In the genomic region with DNA sequence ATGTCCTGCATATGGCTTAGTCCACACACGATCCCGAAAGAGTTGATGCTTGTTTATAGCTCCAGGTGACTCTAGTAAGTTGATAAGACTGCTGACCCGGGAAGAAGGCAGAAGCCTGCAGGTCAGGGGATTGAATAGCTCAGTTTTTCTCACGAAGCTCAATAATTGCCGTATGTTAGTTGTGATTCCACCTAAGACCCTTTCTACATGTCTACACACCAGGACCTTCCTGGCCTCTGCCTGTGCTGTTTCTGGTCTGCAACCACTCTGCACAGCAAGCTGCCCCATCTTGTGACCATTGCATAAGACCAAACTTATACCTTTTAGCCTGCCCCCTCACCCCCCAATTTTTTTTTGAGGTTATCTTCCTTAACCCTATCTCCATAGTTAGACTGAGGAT, we compare ENCODE assay signal across 29 mouse cellular contexts. TPM values are rescaled to one million over a fixed set of nuclear protein-coding genes. Genes with fewer than 3 reads are reported as not detected.
"Had no signal": no experiment of that assay in that cellular context is flagged by ENCODE, and none has a peak within 500 bp of the region (broad histone marks: within the 10 kb centered on the region; RNA-seq: fewer than 3 reads in every experiment).

No protein-coding gene starts in this region.

- H3K4me3 ChIP-seq: embryonic facial prominence, embryonic 10.5 days; embryonic facial prominence, embryonic 12.5 days; embryonic facial prominence, embryonic 13.5 days; embryonic facial prominence, embryonic 15.5 days; erythroblast, embryonic 14.5 days; forebrain, embryonic 10.5 days; forebrain, embryonic 12.5 days; forebrain, embryonic 13.5 days; forebrain, embryonic 15.5 days; gastrocnemius, adult 2 months; heart, adult 2 months had no signal

- H3K36me3 ChIP-seq: embryonic facial prominence, embryonic 10.5 days; embryonic facial prominence, embryonic 12.5 days; embryonic facial prominence, embryonic 13.5 days; embryonic facial prominence, embryonic 15.5 days; forebrain, embryonic 10.5 days; forebrain, embryonic 12.5 days; forebrain, embryonic 15.5 days had no signal

- H3K4me1 ChIP-seq: embryonic facial prominence, embryonic 10.5 days; forebrain, embryonic 10.5 days; forebrain, embryonic 12.5 days; forebrain, embryonic 13.5 days; forebrain, embryonic 15.5 days had no signal

- H3K9me3 ChIP-seq: embryonic facial prominence, embryonic 10.5 days; embryonic facial prominence, embryonic 12.5 days; forebrain, embryonic 10.5 days; forebrain, embryonic 12.5 days; forebrain, embryonic 13.5 days; forebrain, embryonic 15.5 days had no signal

- H3K4me2 ChIP-seq: embryonic facial prominence, embryonic 12.5 days; embryonic facial prominence, embryonic 13.5 days; embryonic facial prominence, embryonic 15.5 days; forebrain, embryonic 12.5 days; forebrain, embryonic 13.5 days; forebrain, embryonic 15.5 days had no signal

- DNase-seq: cerebellum, adult 18-20 months; cerebellum, adult 2 months; cerebellum, adult 8-10 months; cerebellum, adult 9-10 months; cerebellum, adult 9-11 months; cerebellum, postnatal 10 days; cerebellum, postnatal 14 days; cerebellum, postnatal 25 days; cerebellum, postnatal 36 days; forebrain, postnatal 0 days; gastrocnemius, adult 2 months; gastrocnemius, postnatal 10 days; gastrocnemius, postnatal 14 days; gastrocnemius, postnatal 25 days; gastrocnemius, postnatal 36 days; heart, adult 18-20 months; heart, adult 2 months had no signal

- ATAC-seq: forebrain, embryonic 13.5 days; forebrain, embryonic 14.5 days; forebrain, embryonic 15.5 days; forebrain, embryonic 16.5 days; forebrain, postnatal 0 days had no signal

- H3K9ac ChIP-seq: embryonic facial prominence, embryonic 12.5 days; embryonic facial prominence, embryonic 13.5 days; embryonic facial prominence, embryonic 15.5 days; forebrain, embryonic 12.5 days; forebrain, embryonic 13.5 days; forebrain, embryonic 15.5 days; forebrain, postnatal 0 days had no signal

- H3K27me3 ChIP-seq: embryonic facial prominence, embryonic 12.5 days; embryonic facial prominence, embryonic 13.5 days; embryonic facial prominence, embryonic 15.5 days; forebrain, embryonic 12.5 days; forebrain, embryonic 13.5 days; forebrain, embryonic 15.5 days had no signal

- H3K27ac ChIP-seq: embryonic facial prominence, embryonic 10.5 days; embryonic facial prominence, embryonic 12.5 days; embryonic facial prominence, embryonic 13.5 days; embryonic facial prominence, embryonic 15.5 days; forebrain, embryonic 10.5 days; forebrain, embryonic 12.5 days; forebrain, embryonic 13.5 days; forebrain, embryonic 15.5 days; gastrocnemius, adult 2 months; heart, adult 2 months had no signal

RNA-seq across cellular contexts. Expression of gene Adam12, which starts 57.2 kb away (rescaled TPM):
- total RNA-seq: granulocyte monocyte progenitor cell, adult 5-6 weeks had no signal
